Comparison of ENCODE assay signal across 8 mouse cellular contexts in genomic region chr17:32388370-32389100, GRCm38 (mm10). TPM values are rescaled to one million over a fixed set of nuclear protein-coding genes. Genes with fewer than 3 reads are reported as not detected.
DNase-seq lines count a peak whose midpoint lies in the region; ATAC-seq and TF ChIP-seq lines count a peak whose summit lies in the region.

No protein-coding gene starts in this region.

- no peaks in the 10 kb centered on the region for H3K9me3 ChIP-seq in forebrain, embryonic 16.5 days (ENCODE audit: control insufficient read depth, low read length)
- H3K9me3 ChIP-seq in lung, postnatal 0 days (ENCODE audit: low read length): no peaks in the 10 kb centered on the region

- H3K9ac ChIP-seq in forebrain, embryonic 16.5 days (replicated peaks; ENCODE audit: low read depth, low read length): peak overlapping the region; percentile 94
- H3K9ac ChIP-seq in lung, postnatal 0 days (replicated peaks; ENCODE audit: low read depth): peak overlapping the region; percentile 76

- peak overlapping the region; percentile 78 for H3K27ac ChIP-seq in forebrain, embryonic 16.5 days (ENCODE audit: low read length)
- peak overlapping the region; percentile 85 for H3K27ac ChIP-seq in lung, postnatal 0 days (ENCODE audit: low read length)
- H3K27ac ChIP-seq in small intestine, adult 2 months (ENCODE audit: insufficient read depth, low read depth, low read length): peak overlapping the region; percentile 26; the same call in 1 of the 2 replicates

- WGBS in forebrain, embryonic 16.5 days: under 1% methylated on average over 37 of the region's 39 CpGs
- WGBS in lung, postnatal 0 days: 1% methylated on average over 18 of the region's 39 CpGs
- WGBS in small intestine, adult 2 months: 1% methylated on average over 36 of the region's 39 CpGs

- H3K4me3 ChIP-seq in forebrain, embryonic 16.5 days (replicated peaks; ENCODE audit: low read length): peak overlapping the region; percentile 86
- H3K4me3 ChIP-seq in lung, postnatal 0 days (ENCODE audit: low read depth, low read length): peak overlapping the region; percentile 75
- H3K4me3 ChIP-seq in small intestine, adult 2 months (ENCODE audit: low read depth, low read length): peak overlapping the region; percentile 98

- no peak for TF ChIP-seq EP300 in lung, postnatal 0 days (IDR thresholded peaks at IDR 0.05)

- DNase-seq in spleen, adult 18-20 months: peak; percentile 45 to 57
- DNase-seq in spleen, adult 12 weeks (ENCODE audit: low spot score): no peak
- DNase-seq in brain, adult 2 months (ENCODE audit: low read depth, low spot score): peak; percentile 14
- DNase-seq in kidney, adult 9 months: peak; percentile 40
- peak; percentile 40 for DNase-seq in lung, postnatal 0 days (ENCODE audit: low spot score)
- DNase-seq in layer of hippocampus, adult 9-11 months: no peak

- TF ChIP-seq CTCF in lung, postnatal 0 days (IDR thresholded peaks at IDR 0.05): no peak
- TF ChIP-seq CTCF in small intestine, adult 2 months (IDR thresholded peaks at IDR 0.05; ENCODE audit: extremely low read depth, insufficient read length, insufficient replicate concordance, low read depth, low read length): no peak

- peak overlapping the region; percentile 96 for H3K4me2 ChIP-seq in forebrain, embryonic 16.5 days (ENCODE audit: low read length)
- H3K4me2 ChIP-seq in lung, postnatal 0 days (replicated peaks; ENCODE audit: low read depth, low read length): peak overlapping the region; percentile 99

- peak; percentile 60 for ATAC-seq in forebrain, embryonic 16.5 days
- peak; percentile 46 for ATAC-seq in lung, postnatal 0 days

- peaks cover 27% of the 10 kb centered on the region for H3K27me3 ChIP-seq in forebrain, embryonic 16.5 days (replicated peaks; ENCODE audit: control insufficient read depth, insufficient read depth, low read length)
- H3K27me3 ChIP-seq in lung, postnatal 0 days (replicated peaks; ENCODE audit: insufficient read depth, low read length): no peaks in the 10 kb centered on the region; the same call in 1 of the 2 replicates
- H3K27me3 ChIP-seq in small intestine, adult 2 months (ENCODE audit: control insufficient read depth, insufficient read depth, low read length): 0 out of 2 replicates have a peak, but pooled peaks cover 4% of the 10 kb centered on the region

- H3K4me1 ChIP-seq in forebrain, embryonic 16.5 days (replicated peaks; ENCODE audit: control insufficient read depth, insufficient read depth, low read length): peaks cover 13% of the 10 kb centered on the region
- no peaks in the 10 kb centered on the region for H3K4me1 ChIP-seq in lung, postnatal 0 days (ENCODE audit: insufficient read depth, low read depth, low read length)
- peaks cover 6% of the 10 kb centered on the region for H3K4me1 ChIP-seq in small intestine, adult 2 months (ENCODE audit: control insufficient read depth, insufficient read depth, insufficient read length, low read length)

- peaks cover 13% of the 10 kb centered on the region for H3K36me3 ChIP-seq in forebrain, embryonic 16.5 days (ENCODE audit: control insufficient read depth, insufficient read depth)
- 0 out of 2 replicates have a peak, but pooled peaks cover 7% of the 10 kb centered on the region for H3K36me3 ChIP-seq in lung, postnatal 0 days (ENCODE audit: insufficient read depth, low read length)
- H3K36me3 ChIP-seq in small intestine, adult 2 months (ENCODE audit: control insufficient read depth, insufficient read depth, low read length): peaks cover 3% of the 10 kb centered on the region; the same call in 1 of the 2 replicates

- no peak for TF ChIP-seq POLR2A in small intestine, adult 2 months (IDR thresholded peaks at IDR 0.05; ENCODE audit: low read depth, low read length)

RNA-seq across cellular contexts. Expression of gene Wiz, which starts 0.7 kb away (rescaled TPM):
- 35.7 and 39.1 TPM in 2 replicates for polyA plus RNA-seq in forebrain, embryonic 16.5 days (2015; fragmentation: Nextera tagmentation; extraction: Ambion mirVana)
- polyA plus RNA-seq in lung, postnatal 0 days (2015; fragmentation: Nextera tagmentation; extraction: Ambion mirVana): 12.1 and 12.8 TPM in 2 replicates
- 15.5 and 26.1 TPM in 2 replicates for polyA plus RNA-seq in small intestine, adult 2 months (2012; rRNA removed)

RNA-seq across cellular contexts. Expression of gene Rasal3, which starts 14.8 kb away (rescaled TPM):
- 0.57 and 0.73 TPM in 2 replicates for polyA plus RNA-seq in forebrain, embryonic 16.5 days (2015; fragmentation: Nextera tagmentation; extraction: Ambion mirVana)
- 0.79 and 1.2 TPM in 2 replicates for polyA plus RNA-seq in lung, postnatal 0 days (2015; fragmentation: Nextera tagmentation; extraction: Ambion mirVana)
- polyA plus RNA-seq in small intestine, adult 2 months (2012; rRNA removed): 10.3 and 16.0 TPM in 2 replicates

RNA-seq across cellular contexts. Expression of gene Pglyrp2, which starts 35.4 kb away (rescaled TPM):
- polyA plus RNA-seq in forebrain, embryonic 16.5 days (2015; fragmentation: Nextera tagmentation; extraction: Ambion mirVana): not detected in 2 replicates
- polyA plus RNA-seq in lung, postnatal 0 days (2015; fragmentation: Nextera tagmentation; extraction: Ambion mirVana): 0.05 TPM in 1 of 2 replicates, not detected in the other
- polyA plus RNA-seq in small intestine, adult 2 months (2012; rRNA removed): 4.7 and 8.0 TPM in 2 replicates

RNA-seq across cellular contexts. Expression of gene Akap8l, which starts 38.1 kb away (rescaled TPM):
- polyA plus RNA-seq in forebrain, embryonic 16.5 days (2015; fragmentation: Nextera tagmentation; extraction: Ambion mirVana): 132 and 164 TPM in 2 replicates
- polyA plus RNA-seq in lung, postnatal 0 days (2015; fragmentation: Nextera tagmentation; extraction: Ambion mirVana): 59.9 and 66.3 TPM in 2 replicates
- 42.3 and 83.7 TPM in 2 replicates for polyA plus RNA-seq in small intestine, adult 2 months (2012; rRNA removed)

Comparison
In these comparisons a context has a peak if more than half of its experiments do, and no peak if none do; other contexts are left out.
1. DNase-seq: peak in spleen, adult 18-20 months (2 of 2), brain, adult 2 months (single experiment), kidney, adult 9 months (single experiment) and lung, postnatal 0 days (single experiment); none in spleen, adult 12 weeks (single experiment) and layer of hippocampus, adult 9-11 months (single experiment).
2. H3K27ac ChIP-seq: peak in every context shown above with its lines; median percentile 85 in lung, postnatal 0 days; 78 in forebrain, embryonic 16.5 days; 26 in small intestine, adult 2 months.
3. Peak in every context shown above with its lines, with median percentiles within 50 percentile points of each other: H3K4me3 ChIP-seq.